Mouse (Mus musculus) testis, postnatal 14 days (tissue): ENCODE data around the gene Zfp697.
A peak's percentile ranks its signal among the peaks of the same experiment; 100 is the strongest.
"Not testable (repeated sequence)": the region's sequence is repeated elsewhere in the genome, so short reads cannot be mapped to it uniquely, and the experiment has no call there.

Source experiments
- DNase-seq: peaks from one replicate; pipeline ENCODE4 v3.0.0; 2021; ENCODE audit warnings: low spot score

Gene Zfp697

GRCm38 (mm10) chr3:98374062-98374719 is 8.1 kb upstream of the Zfp697 start:
- no peak for DNase-seq

GRCm38 (mm10) chr3:98374980-98375379 is 7.3 kb upstream of the Zfp697 start:
- no peak for DNase-seq

- no peak for DNase-seq
These were observed 4.0 kb upstream of the Zfp697 start for GRCm38 (mm10) chr3:98378267-98378666.

- no peak for DNase-seq
These were observed 3.0 kb upstream of the Zfp697 start for GRCm38 (mm10) chr3:98379236-98379635.

GRCm38 (mm10) chr3:98381677-98382245 is 500 bp upstream of the Zfp697 start:
- DNase-seq, result no peak

GRCm38 (mm10) chr3:98383024-98383790 is 946 bp downstream of the Zfp697 start:
- no peak for DNase-seq

- no peak for DNase-seq
These were observed 4.8 kb downstream of the Zfp697 start for GRCm38 (mm10) chr3:98387086-98387485.

GRCm38 (mm10) chr3:98387756-98388155 is 5.5 kb downstream of the Zfp697 start:
- no peak for DNase-seq

- no peak for DNase-seq
These were observed 7.0 kb downstream of the Zfp697 start for GRCm38 (mm10) chr3:98389305-98389704.

GRCm38 (mm10) chr3:98404268-98404895 is 22.1 kb downstream of the Zfp697 start:
- not testable (repeated sequence) for DNase-seq

GRCm38 (mm10) chr3:98405877-98406276 is 23.6 kb downstream of the Zfp697 start:
- DNase-seq, result not testable (repeated sequence)

GRCm38 (mm10) chr3:98406569-98407144 is 24.4 kb downstream of the Zfp697 start:
- DNase-seq, result not testable (repeated sequence)

- not testable (repeated sequence) for DNase-seq
These were observed 25.1 kb downstream of the Zfp697 start for GRCm38 (mm10) chr3:98407261-98407780.

- not testable (repeated sequence) for DNase-seq
These were observed 28.6 kb downstream of the Zfp697 start for GRCm38 (mm10) chr3:98410619-98411580.

- DNase-seq, result no peak
These were observed 31.5 kb downstream of the Zfp697 start for GRCm38 (mm10) chr3:98413733-98414132.

GRCm38 (mm10) chr3:98414296-98414695 is 32.0 kb downstream of the Zfp697 start:
- DNase-seq, result no peak

- no peak for DNase-seq
These were observed 34.4 kb downstream of the Zfp697 start for GRCm38 (mm10) chr3:98416426-98417250.

- peak; percentile 72 for DNase-seq
These were observed 35.1 kb downstream of the Zfp697 start for GRCm38 (mm10) chr3:98417328-98417727.

- DNase-seq, result no peak
These were observed 36.9 kb downstream of the Zfp697 start for GRCm38 (mm10) chr3:98418991-98419785.
